Mouse (Mus musculus): ENCODE results near the gene Spice1.

The Spice1 gene

GRCm38 (mm10) chr16:44365522-44365921 is 18.6 kb downstream of the Spice1 start:
- no peak for DNase-seq (ENCODE audit: low read depth, low spot score)

GRCm38 (mm10) chr16:44375459-44375858 is 28.5 kb downstream of the Spice1 start:
- DNase-seq (ENCODE audit: low read depth, low spot score) = no peak

GRCm38 (mm10) chr16:44380006-44380405 is 33.1 kb downstream of the Spice1 start:
- no peak for DNase-seq (ENCODE audit: low read depth, low spot score)

- no peak for DNase-seq (ENCODE audit: low read depth, low spot score)
Observed at GRCm38 (mm10) chr16:44381578-44381977, 34.7 kb downstream of the Spice1 start.

GRCm38 (mm10) chr16:44383549-44383948 is 36.6 kb downstream of the Spice1 start:
- no peak for DNase-seq (ENCODE audit: low read depth, low spot score)

- DNase-seq (ENCODE audit: low read depth, low spot score) = no peak
Observed at GRCm38 (mm10) chr16:44384251-44384650, 37.3 kb downstream of the Spice1 start.

- peak; percentile 64 for DNase-seq (ENCODE audit: low read depth, low spot score)
Observed at GRCm38 (mm10) chr16:44391877-44392548, 45.1 kb downstream of the Spice1 start.

- peak; percentile 7 for DNase-seq (ENCODE audit: low read depth, low spot score)
Observed at GRCm38 (mm10) chr16:44394577-44395243, 47.8 kb downstream of the Spice1 start, which contains the start of gene Cfap44. Gene Cfap44, plus strand, starts transcription at chr16:44394796.

- DNase-seq (ENCODE audit: low read depth, low spot score) = no peak
Observed at GRCm38 (mm10) chr16:44404933-44405332, 58.0 kb downstream of the Spice1 start.

GRCm38 (mm10) chr16:44407211-44407610 is 60.3 kb downstream of the Spice1 start:
- no peak for DNase-seq (ENCODE audit: low read depth, low spot score)

GRCm38 (mm10) chr16:44408290-44408689 is 61.4 kb downstream of the Spice1 start:
- no peak for DNase-seq (ENCODE audit: low read depth, low spot score)

- no peak for DNase-seq (ENCODE audit: low read depth, low spot score)
Observed at GRCm38 (mm10) chr16:44410176-44410575, 63.3 kb downstream of the Spice1 start.

GRCm38 (mm10) chr16:44417596-44417995 is 70.7 kb downstream of the Spice1 start:
- DNase-seq (ENCODE audit: low read depth, low spot score) = no peak

- no peak for DNase-seq (ENCODE audit: low read depth, low spot score)
Observed at GRCm38 (mm10) chr16:44421735-44422134, 74.8 kb downstream of the Spice1 start.

GRCm38 (mm10) chr16:44423499-44423898 is 76.6 kb downstream of the Spice1 start:
- DNase-seq (ENCODE audit: low read depth, low spot score) = no peak

- DNase-seq (ENCODE audit: low read depth, low spot score) = no peak
Observed at GRCm38 (mm10) chr16:44428456-44428855, 81.5 kb downstream of the Spice1 start.

GRCm38 (mm10) chr16:44430021-44430420 is 83.1 kb downstream of the Spice1 start:
- no peak for DNase-seq (ENCODE audit: low read depth, low spot score)

GRCm38 (mm10) chr16:44434931-44435330 is 88.0 kb downstream of the Spice1 start:
- DNase-seq (ENCODE audit: low read depth, low spot score) = no peak

GRCm38 (mm10) chr16:44435481-44435880 is 88.6 kb downstream of the Spice1 start:
- peak; percentile 20 for DNase-seq (ENCODE audit: low read depth, low spot score)

Data from A20 (cell line).